Mouse (Mus musculus) G1E (cell line): ENCODE measurements around the gene Kctd4.

Experiments used
- CTCF ChIP-seq: IDR thresholded peaks from 2 replicates; pipeline ENCODE4 v1.5.1; 2012; ENCODE audit warnings: low read depth, low read length, inconsistent platforms, mixed read lengths
- GATA1 ChIP-seq: IDR thresholded peaks from 2 replicates; pipeline ENCODE4 v1.6.1; 2012; ENCODE audit warnings: borderline replicate concordance, low read length, inconsistent platforms, mixed read lengths
- TAL1 ChIP-seq: conservative IDR thresholded peaks from 2 replicates; pipeline ENCODE4 v1.6.1; 2012; ENCODE audit warnings: low read depth, low read length, inconsistent platforms, mixed read lengths

GRCm38 (mm10) chr14:75989168-75989567 lies 34.4 kb downstream of the Kctd4 start:
- no peak for TF ChIP-seq CTCF
- TF ChIP-seq TAL1: no peak
- no peak for TF ChIP-seq GATA1
